Mouse (Mus musculus): ENCODE results near the gene Fam71e2. TPM values are rescaled to one million over a fixed set of nuclear protein-coding genes. Genes with fewer than 3 reads are reported as not detected.

The Fam71e2 gene
- total RNA-seq, 2 experiments from 2014 or later = not detected

DNA sequence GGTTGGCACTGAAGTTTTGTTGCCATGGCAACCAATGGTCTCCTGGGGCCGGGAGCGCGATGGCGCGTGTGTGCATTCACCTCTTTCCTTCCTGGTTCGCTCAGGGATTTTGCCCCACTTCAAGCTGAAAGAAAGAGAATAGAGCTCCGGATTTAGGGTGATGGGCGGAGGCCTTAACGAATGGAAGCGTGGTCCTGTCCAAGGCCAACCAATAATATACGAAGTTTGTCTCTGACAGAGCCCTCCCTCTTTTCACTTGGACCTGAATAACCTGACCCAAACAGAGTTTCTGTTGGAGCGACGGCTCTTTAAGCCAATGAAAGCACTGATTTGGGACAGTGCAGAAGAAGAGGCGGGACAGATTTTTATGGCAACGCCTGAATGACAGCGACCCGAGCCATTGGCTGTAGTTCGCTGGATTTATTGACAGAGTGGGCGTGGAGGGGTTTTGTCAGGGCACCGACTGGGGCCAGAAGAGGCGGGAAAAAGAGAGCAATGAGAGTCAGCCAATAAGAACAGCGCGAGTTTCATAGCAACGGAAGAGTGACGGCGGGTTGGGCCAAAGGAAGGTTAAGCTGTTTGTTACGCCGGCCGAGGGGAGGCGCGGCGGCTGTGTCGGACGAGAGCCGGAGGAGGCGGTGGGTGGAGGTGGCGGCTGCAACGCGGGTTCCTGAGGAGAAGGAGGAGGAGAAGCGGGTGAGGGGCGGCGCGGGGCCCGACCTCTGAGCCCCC, 31.4 kb downstream of the Fam71e2 start, which contains the start of gene Kmt5c:
Gene Kmt5c, plus strand, starts transcription at position 572 of the 732 bp plus-strand sequence.
- DNase-seq (ENCODE audit: low spot score in 2 of 2) = peak; percentile 87 to 88

DNA sequence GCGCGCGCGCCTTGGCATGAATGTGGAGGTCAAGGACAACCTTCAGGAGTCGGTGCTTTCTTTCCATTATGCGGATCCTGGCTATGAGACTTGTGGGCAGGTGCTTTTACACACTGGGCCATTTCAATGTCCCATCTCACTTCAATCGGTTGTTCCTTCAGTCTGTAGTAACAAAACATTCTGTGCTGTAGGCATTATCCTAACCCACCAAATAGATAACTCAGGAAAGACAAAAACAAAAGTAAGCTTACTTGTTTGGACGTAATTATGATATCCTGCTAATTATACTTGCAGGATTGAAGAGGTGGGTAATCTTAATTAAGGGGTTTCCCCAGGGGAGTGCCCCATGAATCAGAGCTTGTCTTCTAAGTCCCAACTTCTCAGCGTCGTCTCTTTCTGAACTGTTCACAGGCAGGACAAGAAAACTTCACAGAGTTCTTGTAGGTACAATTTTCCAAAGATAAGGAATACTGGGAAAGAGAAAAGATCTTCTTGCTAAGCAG, 32.0 kb downstream of the Fam71e2 start:
- no peak for DNase-seq (ENCODE audit: low spot score in 2 of 2)

DNA sequence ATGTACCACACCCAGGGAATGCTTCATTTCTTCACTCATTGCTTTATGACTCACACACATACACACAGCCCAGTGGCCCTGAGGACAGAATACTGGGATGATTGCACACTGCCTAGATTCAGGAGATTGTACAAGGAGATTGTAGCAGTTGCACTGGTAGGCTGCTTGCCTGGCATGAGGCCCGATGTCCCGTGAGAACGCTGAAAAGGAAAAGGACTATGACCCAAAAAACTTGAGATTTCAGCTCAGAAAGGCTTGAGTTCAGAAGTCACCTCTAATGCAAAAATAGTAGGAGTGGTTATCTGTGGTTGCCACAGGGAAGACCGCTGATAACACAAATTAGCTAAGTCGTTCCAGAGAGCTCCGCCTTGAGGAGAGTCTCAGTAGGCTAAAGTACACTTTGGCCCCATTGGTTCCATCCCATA, 38.1 kb downstream of the Fam71e2 start:
- DNase-seq (ENCODE audit: low spot score in 2 of 2) = no peak

DNA sequence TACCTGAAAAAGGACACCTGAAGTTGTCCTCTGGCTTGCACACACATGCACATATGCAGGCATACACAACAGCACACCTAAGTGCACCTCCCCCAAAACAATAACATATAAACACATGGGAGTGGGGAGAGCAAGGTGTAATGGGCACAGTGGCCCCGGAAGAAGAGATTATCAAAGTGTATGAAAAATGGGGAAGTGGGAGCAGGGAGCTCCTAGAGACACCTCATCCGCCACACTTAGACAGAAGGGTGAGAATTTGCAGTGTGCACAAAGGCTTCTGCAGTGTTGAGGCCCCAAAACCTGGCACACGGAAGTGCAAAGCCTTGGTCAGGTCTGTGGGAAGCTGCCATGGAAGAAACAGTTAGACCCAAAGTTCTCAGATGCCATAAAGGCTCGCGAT, 40.0 kb downstream of the Fam71e2 start:
- DNase-seq (ENCODE audit: low spot score in 2 of 2) = no peak

DNA sequence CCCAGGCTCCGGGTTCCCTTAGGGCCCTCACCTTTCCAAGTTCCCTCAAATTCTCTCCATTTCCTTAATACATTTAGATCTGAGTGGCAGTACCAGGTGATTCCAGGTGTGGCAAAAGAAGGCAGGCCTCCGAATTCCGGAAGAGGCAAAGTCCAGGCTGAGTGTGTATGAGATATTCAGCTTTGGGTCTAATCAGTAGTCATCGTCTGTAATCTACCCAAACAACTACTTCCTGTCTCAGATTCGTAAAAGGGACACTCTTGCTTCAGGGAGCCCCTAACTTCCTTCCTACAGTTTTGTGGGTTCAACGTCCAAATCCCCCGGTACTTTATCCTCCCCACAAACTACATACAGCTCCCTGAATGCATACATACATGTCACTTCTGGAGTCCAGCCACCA, 45.9 kb downstream of the Fam71e2 start, which contains the start of gene Tmem150b:
Gene Tmem150b, minus strand, starts transcription at position 81 of the 400 bp plus-strand sequence.
- no peak for DNase-seq (ENCODE audit: low spot score in 2 of 2)

DNA sequence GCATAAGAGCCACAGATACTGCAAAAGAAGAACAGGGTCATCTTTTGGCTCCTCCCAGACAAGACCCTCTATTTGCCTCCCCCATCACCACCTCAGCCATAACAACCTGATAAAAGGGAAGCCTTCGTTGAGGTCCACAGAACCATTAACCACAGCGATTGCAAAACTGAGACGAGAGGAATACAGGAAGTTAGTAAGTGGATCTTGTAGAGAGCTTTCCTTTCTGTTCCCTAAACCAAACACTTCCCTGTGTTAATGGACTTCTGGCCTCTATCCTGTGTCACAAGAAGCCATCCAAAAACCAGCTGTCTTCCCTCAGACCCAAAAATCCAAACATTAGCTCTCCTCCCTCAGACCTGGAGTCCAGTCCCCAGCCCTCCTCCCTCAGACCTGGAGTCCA, 46.7 kb downstream of the Fam71e2 start:
- DNase-seq (ENCODE audit: low spot score in 2 of 2) = no peak

DNA sequence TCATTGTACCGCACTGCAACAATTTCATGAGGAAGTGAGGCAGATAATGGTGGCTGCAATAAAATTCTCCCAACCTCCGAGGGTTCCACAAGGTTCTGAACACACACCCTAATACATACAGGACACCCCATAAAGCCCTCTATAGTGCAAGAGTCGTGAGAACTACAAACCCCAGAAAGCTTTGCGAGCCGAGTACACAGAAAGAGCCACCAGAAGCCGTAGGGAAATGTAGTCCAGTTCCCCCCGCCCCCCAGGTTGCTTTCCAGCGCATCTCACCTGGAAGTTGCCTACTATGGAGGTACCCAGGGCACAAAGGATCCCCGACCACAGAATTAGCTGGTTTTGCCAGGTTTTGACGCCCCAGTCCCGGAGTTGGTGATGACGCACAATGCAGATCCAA, 47.6 kb downstream of the Fam71e2 start:
- DNase-seq (ENCODE audit: low spot score in 2 of 2) = no peak

DNA sequence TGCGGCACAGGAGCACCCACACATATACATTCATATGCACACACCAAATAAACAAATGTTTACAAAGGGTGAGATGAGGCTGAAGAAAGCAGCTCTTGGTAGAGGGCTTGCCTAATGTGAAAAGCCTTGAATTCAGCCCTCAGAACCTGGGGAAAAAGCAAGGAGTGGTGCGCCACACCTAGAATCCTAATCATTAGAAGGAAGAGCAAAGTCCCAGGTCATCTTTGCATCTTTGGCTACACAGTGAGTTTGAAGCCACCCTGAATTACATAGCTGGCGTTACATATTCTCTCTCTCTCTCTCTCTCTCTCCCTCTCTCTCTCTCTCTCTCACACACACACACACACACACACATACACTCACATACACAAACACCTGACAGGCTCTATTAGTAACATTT, 51.8 kb downstream of the Fam71e2 start:
- DNase-seq (ENCODE audit: low spot score in 2 of 2) = no peak

DNA sequence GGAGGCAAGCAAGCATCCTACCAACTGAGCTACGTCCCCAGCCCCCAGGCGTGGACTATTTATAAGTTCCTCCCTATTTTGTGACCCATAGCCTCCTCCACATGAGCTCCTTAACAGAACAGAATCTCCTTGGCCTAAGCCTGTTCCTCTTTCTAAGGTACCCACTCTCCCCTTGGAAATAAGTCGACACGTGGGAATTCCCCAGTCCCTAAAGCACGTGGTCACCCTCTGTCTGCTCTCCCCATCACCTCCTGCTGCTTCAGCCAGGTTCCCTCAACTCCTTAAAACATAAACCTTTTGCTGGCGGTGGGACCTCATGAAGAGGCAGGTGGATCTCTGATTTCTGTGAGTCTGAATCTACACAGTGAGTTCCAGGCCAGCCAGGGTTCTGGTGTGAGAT, 54.1 kb downstream of the Fam71e2 start:
- DNase-seq (ENCODE audit: low spot score in 2 of 2) = no peak

DNA sequence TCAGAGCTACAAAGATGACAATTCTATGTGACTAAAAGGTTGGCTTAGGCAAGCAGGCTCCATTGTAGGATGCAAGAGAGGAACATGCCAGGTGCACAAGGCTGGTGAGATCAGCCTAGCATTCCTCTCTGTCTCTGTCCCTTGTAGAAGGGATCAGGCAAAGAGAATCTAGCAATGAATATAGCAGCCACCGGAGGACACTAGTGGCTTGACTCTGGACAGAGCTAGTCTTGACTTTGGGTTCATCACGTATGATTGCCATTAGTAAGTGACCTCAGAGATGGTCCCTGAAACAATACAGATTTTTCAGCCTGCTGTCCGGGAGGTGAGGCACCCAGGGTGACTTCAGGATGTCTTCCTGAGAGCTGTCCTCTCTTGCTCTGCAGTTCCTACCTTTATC, 58.5 kb downstream of the Fam71e2 start:
- DNase-seq (ENCODE audit: low spot score in 2 of 2) = no peak

DNA sequence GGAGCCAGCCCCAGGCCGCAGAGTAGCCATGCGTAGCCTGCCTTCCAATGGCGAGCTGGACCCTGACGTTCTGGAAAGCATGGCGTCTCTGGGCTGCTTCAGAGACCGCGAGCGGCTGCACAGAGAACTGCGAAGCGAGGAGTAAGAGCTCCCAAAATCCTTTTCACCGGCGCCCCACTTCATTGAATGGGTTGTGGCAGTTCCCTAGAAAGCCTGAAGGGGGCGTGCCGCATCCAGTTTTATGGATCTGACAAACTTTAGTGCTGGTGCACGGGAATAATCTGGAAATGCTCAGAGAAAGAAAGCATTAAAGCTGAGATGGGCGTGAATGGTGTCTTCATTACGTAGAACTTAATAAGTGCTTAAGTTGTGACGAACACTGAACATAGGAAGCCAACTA, 66.0 kb downstream of the Fam71e2 start:
- peak in 1 of 2 experiments; percentile 22 for DNase-seq (ENCODE audit: low spot score in 2 of 2)

Other genes starting within 250 kb of the Fam71e2 start
- gene Tnni3, start 247.1 kb downstream of the Fam71e2 start, total RNA-seq (2021) = 1 to 10 TPM; 1.0 to 1.7 TPM
- gene Dnaaf3, start 238.8 kb downstream of the Fam71e2 start, total RNA-seq (2021) = 1 to 10 TPM in 1 of 2 experiments, under 1 TPM in 1; 0.95 to 1.1 TPM
- gene Syt5, start 223.8 kb downstream of the Fam71e2 start, total RNA-seq (2021) = 10 to 100 TPM; 16.8 to 18.2 TPM
- gene Ptprh, start 167.3 kb downstream of the Fam71e2 start, total RNA-seq (2021) = under 1 TPM in 1 of 2 experiments, not detected in 1; 0.23 TPM
- gene Tmem86b, start 139.9 kb downstream of the Fam71e2 start, total RNA-seq (2021) = 10 to 100 TPM; 12.8 to 16.6 TPM
- 100 to 1,000 TPM in 1 of 2 experiments, 10 to 100 TPM in 1; 98.4 to 103 TPM for gene Ppp6r1, start 112.3 kb downstream of the Fam71e2 start, total RNA-seq (2021)
- 10 to 100 TPM; 41.3 to 43.6 TPM for gene Hspbp1, start 86.2 kb downstream of the Fam71e2 start, total RNA-seq (2021)
- gene Brsk1, start 80.7 kb downstream of the Fam71e2 start, total RNA-seq (2021) = 10 to 100 TPM; 14.4 to 17.0 TPM
- gene Tmem150b, start 46.1 kb downstream of the Fam71e2 start, total RNA-seq (2021) = under 1 TPM; 0.11 to 0.25 TPM
- 10 to 100 TPM; 89.8 to 94.8 TPM for gene Kmt5c, start 31.2 kb downstream of the Fam71e2 start, total RNA-seq (2021)
- 10 to 100 TPM; 36.6 to 40.4 TPM for gene Cox6b2, start 18.2 kb downstream of the Fam71e2 start, total RNA-seq (2021)
- under 1 TPM; 0.14 to 0.31 TPM for gene Il11, start 11.6 kb upstream of the Fam71e2 start, total RNA-seq (2021)
- not detected for gene Tmem190, start 11.6 kb upstream of the Fam71e2 start, total RNA-seq (2021)
- 1 to 10 TPM; 7.1 to 9.0 TPM for gene Tmem238, start 18.4 kb upstream of the Fam71e2 start, total RNA-seq (2021)
- 1,000 to 10,000 TPM; 1,263 to 1,302 TPM for gene Rpl28, start 21.6 kb upstream of the Fam71e2 start, total RNA-seq (2021)
- gene Ube2s, start 41.3 kb upstream of the Fam71e2 start, total RNA-seq (2021) = 100 to 1,000 TPM; 140 to 156 TPM
- gene Shisa7, start 73.4 kb upstream of the Fam71e2 start, total RNA-seq (2021) = 1 to 10 TPM; 4.4 to 6.1 TPM
- gene Isoc2b, start 99.0 kb upstream of the Fam71e2 start, total RNA-seq (2021) = 10 to 100 TPM; 11.6 to 16.4 TPM
- gene Isoc2a, start 105.9 kb upstream of the Fam71e2 start, total RNA-seq (2021) = 10 to 100 TPM; 22.6 to 22.8 TPM
- under 1 TPM in 1 of 2 experiments, not detected in 1; 0.39 TPM for gene Gm36210, start 135.2 kb upstream of the Fam71e2 start, total RNA-seq (2021)
- gene Zfp628, start 143.9 kb upstream of the Fam71e2 start, total RNA-seq (2021) = 10 to 100 TPM; 24.4 to 26.9 TPM
- 10 to 100 TPM in 1 of 2 experiments, 1 to 10 TPM in 1; 9.9 to 10.1 TPM for gene Nat14, start 150.7 kb upstream of the Fam71e2 start, total RNA-seq (2021)
- 10 to 100 TPM; 11.8 to 12.1 TPM for gene Ssc5d, start 154.5 kb upstream of the Fam71e2 start, total RNA-seq (2021)
- gene Sbk2, start 193.1 kb upstream of the Fam71e2 start, total RNA-seq (2021) = under 1 TPM; 0.50 to 0.90 TPM
- gene Sbk3, start 199.9 kb upstream of the Fam71e2 start, total RNA-seq (2021) = under 1 TPM; 0.20 to 0.28 TPM
- 10 to 100 TPM; 34.1 to 35.2 TPM for gene Zfp579, start 224.9 kb upstream of the Fam71e2 start, total RNA-seq (2021)
- gene Zfp524, start 243.1 kb upstream of the Fam71e2 start, total RNA-seq (2021) = 10 to 100 TPM; 10.6 to 11.1 TPM
- 10 to 100 TPM; 39.6 to 40.5 TPM for gene Fiz1, start 243.4 kb upstream of the Fam71e2 start, total RNA-seq (2021)
- gene Gm44973, start 244.2 kb upstream of the Fam71e2 start, total RNA-seq (2021) = not detected
- gene Zfp865, start 249.1 kb upstream of the Fam71e2 start, total RNA-seq (2021) = 10 to 100 TPM; 40.1 to 41.8 TPM
- 1 to 10 TPM; 2.7 to 4.4 TPM for gene Ccdc106, start 249.3 kb upstream of the Fam71e2 start, total RNA-seq (2021)

Measured in adrenal gland, postnatal 4 days (tissue).